Mouse (Mus musculus) forebrain, embryonic 10.5 days (tissue): ENCODE measurements around the gene Fam206a. TPM values are rescaled to one million over a fixed set of nuclear protein-coding genes. Genes with fewer than 3 reads are reported as not detected.

ENCODE experiments used
- DNase-seq: peaks from one replicate; pipeline ENCODE4 v3.0.0-alpha.2; 2017; ENCODE audit warnings: low spot score; ENCODE audit errors: extremely low spot score
- H3K27ac ChIP-seq: fragments of 300-500 bp; sonication (generic); 2 replicates; pipeline ENCODE4 v1.5.1; 2016; ENCODE audit warnings: mild to moderate bottlenecking
- H3K27me3 ChIP-seq: fragments of 300-500 bp; sonication (generic); 2 replicates; pipeline ENCODE4 v1.6.1; 2016; ENCODE audit warnings: mild to moderate bottlenecking; ENCODE audit not compliant: poor library complexity, severe bottlenecking
- H3K36me3 ChIP-seq: fragments of 300-500 bp; sonication (generic); replicated peaks from 2 replicates; pipeline ENCODE4 v1.6.1; 2016; ENCODE audit warnings: mild to moderate bottlenecking, moderate library complexity
- H3K4me1 ChIP-seq: fragments of 300-500 bp; sonication (generic); 2 replicates; pipeline ENCODE4 v1.6.1; 2016
- H3K4me3 ChIP-seq: fragments of 300-500 bp; sonication (generic); 2 replicates; pipeline ENCODE4 v1.5.1; 2016; ENCODE audit warnings: mild to moderate bottlenecking, moderate library complexity
- H3K9me3 ChIP-seq: fragments of 300-500 bp; sonication (generic); 2 replicates; pipeline ENCODE4 v1.6.1; 2016; ENCODE audit warnings: mild to moderate bottlenecking, moderate library complexity
- WGBS: fragments of 180-500 bp; shearing (Covaris S2); methylation state at CpG from one replicate; pipeline ENCODE4 v1.1.7; 2016; 5-methylcytosine and 5-hydroxymethylcytosine counted together
- polyA plus RNA-seq: library from polyadenylated mRNA; unstranded; fragments of >200 nt; fragmentation: Nextera tagmentation; extraction: Ambion mirVana; gene quantifications from 2 replicates; pipeline ENCODE4 v1.2.1, GENCODE M21; 2016

Fam206a gene
- polyA plus RNA-seq, 1 experiment from 2014 or later: 27.7 TPM

DNA sequence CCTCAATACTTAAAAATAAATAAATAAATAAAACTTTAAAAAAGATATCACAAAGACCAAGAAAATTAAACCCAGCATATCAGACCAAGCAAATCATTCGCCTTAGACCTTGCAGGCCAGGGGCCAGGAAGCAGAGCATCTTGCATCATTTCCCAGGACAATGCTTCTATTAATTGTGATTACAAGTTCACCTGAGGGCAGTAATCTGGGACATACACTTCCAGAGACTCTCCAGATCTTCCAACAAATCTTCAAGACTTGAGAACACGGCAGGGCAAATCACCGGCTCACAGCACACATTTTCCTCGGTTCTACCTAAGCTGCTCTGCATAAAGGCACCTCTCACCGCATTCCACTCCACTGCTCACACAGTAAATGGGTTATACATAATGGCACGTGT, 45.9 kb downstream of the Fam206a start:
- no peak overlapping the region for H3K27ac ChIP-seq
- H3K27me3 ChIP-seq: no peaks in the 10 kb centered on the region
- H3K4me1 ChIP-seq: peaks cover 24% of the 10 kb centered on the region
- 89% methylated on average over 6 of the region's 6 CpGs for WGBS
- peaks cover 41% of the 10 kb centered on the region for H3K36me3 ChIP-seq
- peaks cover 8% of the 10 kb centered on the region for H3K9me3 ChIP-seq
- no peak for DNase-seq
- H3K4me3 ChIP-seq: no peak overlapping the region

DNA sequence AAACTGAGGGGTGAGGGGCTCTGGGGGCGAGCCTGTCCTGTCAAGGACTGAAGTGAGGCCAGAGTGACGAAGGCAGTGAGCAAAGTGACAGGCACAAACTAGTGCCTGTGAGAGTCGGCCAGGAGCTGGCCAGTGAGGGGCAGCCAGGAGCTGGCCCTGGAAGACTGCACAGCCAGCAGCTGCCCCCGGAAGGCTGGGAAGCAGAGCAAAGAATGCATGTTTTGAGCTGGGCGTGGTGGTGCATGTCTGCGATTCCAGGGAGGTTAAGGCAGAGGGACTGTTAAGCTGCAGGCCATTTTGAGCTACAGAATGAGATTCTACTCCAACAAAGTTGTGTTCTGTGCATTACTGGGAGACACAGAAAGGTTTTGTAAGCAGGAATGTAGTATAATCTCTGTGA, 48.6 kb downstream of the Fam206a start:
- DNase-seq: no peak
- no peaks in the 10 kb centered on the region for H3K27me3 ChIP-seq
- no peak overlapping the region for H3K4me3 ChIP-seq
- 57% methylated on average over 6 of the region's 6 CpGs for WGBS
- peaks cover 16% of the 10 kb centered on the region for H3K36me3 ChIP-seq
- peaks cover 26% of the 10 kb centered on the region for H3K4me1 ChIP-seq
- H3K9me3 ChIP-seq: no peaks in the 10 kb centered on the region; the same call in 1 of the 2 replicates
- no peak overlapping the region for H3K27ac ChIP-seq

DNA sequence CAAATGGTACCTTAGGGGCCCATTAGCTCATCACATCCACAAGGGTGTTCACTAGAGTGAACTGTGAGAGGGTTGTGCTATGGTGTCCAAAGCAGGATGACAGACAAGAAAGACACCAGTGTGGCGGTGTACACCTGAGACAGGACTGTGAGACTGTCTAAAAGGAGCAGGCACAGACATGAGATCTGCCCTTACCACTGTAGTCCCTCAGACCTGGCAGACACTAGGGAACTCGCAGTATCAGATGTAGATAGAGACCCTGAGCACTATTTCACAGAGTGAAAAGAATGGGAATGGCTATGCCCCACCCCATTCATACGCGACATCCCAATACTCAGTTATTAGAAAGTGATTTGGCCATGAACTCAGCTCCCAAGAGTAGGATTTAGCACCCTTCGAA, 53.8 kb downstream of the Fam206a start:
- Histone ChIP-seq H3K36me3 (peaks cover 2% of the 10 kb centered on the region; the same call in 1 of the 2 replicates), H3K27me3 (no peaks in the 10 kb centered on the region), H3K9me3 (no peaks in the 10 kb centered on the region), H3K4me1 (peaks cover 13% of the 10 kb centered on the region), H3K27ac (no peak overlapping the region), H3K4me3 (no peak overlapping the region)
- no peak for DNase-seq
- WGBS: 99% methylated on average over 5 of the region's 5 CpGs

DNA sequence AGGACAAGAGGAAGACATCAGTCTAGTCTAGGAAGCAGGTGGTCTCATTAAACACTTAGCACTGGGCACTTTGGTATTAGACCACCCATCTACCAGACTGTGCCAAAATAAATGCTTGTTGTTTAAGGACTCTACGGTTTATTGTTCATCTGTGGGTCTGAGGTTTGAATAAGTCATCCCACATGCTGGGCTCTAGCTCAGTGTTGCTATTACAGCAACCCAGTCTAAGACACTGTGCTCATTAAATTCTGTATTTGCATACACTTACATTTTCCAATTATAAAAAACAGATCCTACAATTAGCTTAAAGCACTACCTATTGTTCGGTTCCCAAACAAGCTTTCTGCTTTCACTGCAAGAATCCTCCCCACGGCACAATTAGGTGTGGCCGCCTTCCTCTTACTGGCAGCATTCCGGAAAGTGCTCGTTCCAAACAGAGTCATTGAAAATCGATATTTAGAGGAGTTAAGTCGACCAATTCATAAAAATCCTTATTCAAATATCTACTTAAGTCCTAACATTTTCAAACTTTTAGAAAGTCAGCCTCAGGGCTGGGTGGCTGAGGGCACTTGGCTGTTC, 54.3 kb downstream of the Fam206a start:
- Histone ChIP-seq H3K9me3 (no peaks in the 10 kb centered on the region), H3K4me1 (peaks cover 12% of the 10 kb centered on the region; the same call in 1 of the 2 replicates), H3K4me3 (no peak overlapping the region), H3K27ac (no peak overlapping the region), H3K27me3 (no peaks in the 10 kb centered on the region), H3K36me3 (peaks cover 2% of the 10 kb centered on the region; the same call in 1 of the 2 replicates)
- WGBS: 90% methylated on average over 8 of the region's 8 CpGs
- no peak for DNase-seq

DNA sequence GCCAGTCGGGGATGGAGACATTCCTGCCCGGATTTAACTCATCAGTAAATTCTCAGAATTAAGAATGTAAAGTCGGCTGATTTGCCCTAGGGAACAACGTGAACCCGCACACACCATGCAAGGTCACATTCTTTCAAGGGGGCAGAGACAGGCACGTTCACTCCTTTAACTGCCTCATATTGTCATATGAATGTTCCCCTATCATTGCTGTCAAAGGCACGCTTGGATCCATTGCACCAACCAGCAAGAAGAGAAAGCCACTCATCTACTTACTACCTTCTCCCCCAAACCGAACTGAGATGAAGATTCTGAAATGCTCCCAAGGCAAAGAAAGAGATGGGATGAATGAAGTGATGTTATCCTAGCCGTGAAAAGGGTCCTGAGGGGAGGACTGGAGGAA, 56.6 kb downstream of the Fam206a start:
- H3K4me3 ChIP-seq: no peak overlapping the region
- H3K27ac ChIP-seq: no peak overlapping the region
- no peaks in the 10 kb centered on the region for H3K9me3 ChIP-seq
- no peaks in the 10 kb centered on the region for H3K27me3 ChIP-seq
- DNase-seq: no peak
- H3K36me3 ChIP-seq: peaks cover 2% of the 10 kb centered on the region; the same call in 1 of the 2 replicates
- WGBS: 71% methylated on average over 9 of the region's 9 CpGs
- peaks cover 15% of the 10 kb centered on the region for H3K4me1 ChIP-seq

Other genes with a start within 250 kb of the Fam206a start
- gene Gm26657, start 62.3 kb upstream of the Fam206a start, polyA plus RNA-seq: not detected in 2 replicates
- gene Actl7b, start 60.9 kb upstream of the Fam206a start, polyA plus RNA-seq: 0.14 TPM in 1 of 2 replicates, not detected in the other
- gene Actl7a, start 58.9 kb upstream of the Fam206a start, polyA plus RNA-seq: not detected in 2 replicates
- 94.5 and 96.6 TPM in 2 replicates for gene Elp1, start within 50 bp of the Fam206a start, polyA plus RNA-seq
- gene Ctnnal1, start 62.8 kb downstream of the Fam206a start, polyA plus RNA-seq: 40.5 and 41.1 TPM in 2 replicates
- gene Tmem245, start 145.1 kb downstream of the Fam206a start, polyA plus RNA-seq: 11.1 and 13.2 TPM in 2 replicates
- 1.4 and 1.5 TPM in 2 replicates for gene Frrs1l, start 188.0 kb downstream of the Fam206a start, polyA plus RNA-seq